Mouse (Mus musculus): Measurements from ENCODE around the gene Synj1.

The Synj1 gene

GRCm38 (mm10) chr16:90893019-90893418, 118.1 kb downstream of the Synj1 start:
- no peak for DNase-seq (ENCODE audit: low read depth in 1 of 2, low spot score in 2 of 2)

GRCm38 (mm10) chr16:90892081-90892480, 119.0 kb downstream of the Synj1 start:
- no peak for DNase-seq (ENCODE audit: low read depth in 1 of 2, low spot score in 2 of 2)

GRCm38 (mm10) chr16:90891601-90892000, 119.5 kb downstream of the Synj1 start:
- no peak for DNase-seq (ENCODE audit: low read depth in 1 of 2, low spot score in 2 of 2)

GRCm38 (mm10) chr16:90890683-90891082, 120.4 kb downstream of the Synj1 start:
- DNase-seq (ENCODE audit: low read depth in 1 of 2, low spot score in 2 of 2) = no peak

Data from monocyte, adult 2 months (primary cell).